Mouse (Mus musculus) c-Kit-positive CD71-positive TER-119-positive erythroid progenitor cells, embryonic 14.5 days (primary cell): ENCODE measurements around the gene Ivd.
A peak's percentile ranks its signal among the peaks of the same experiment; 100 is the strongest.

Source experiments
- DNase-seq: peaks from one replicate; pipeline ENCODE4 v3.0.0-alpha.2; 2013; ENCODE audit warnings: low spot score

The Ivd gene

DNA sequence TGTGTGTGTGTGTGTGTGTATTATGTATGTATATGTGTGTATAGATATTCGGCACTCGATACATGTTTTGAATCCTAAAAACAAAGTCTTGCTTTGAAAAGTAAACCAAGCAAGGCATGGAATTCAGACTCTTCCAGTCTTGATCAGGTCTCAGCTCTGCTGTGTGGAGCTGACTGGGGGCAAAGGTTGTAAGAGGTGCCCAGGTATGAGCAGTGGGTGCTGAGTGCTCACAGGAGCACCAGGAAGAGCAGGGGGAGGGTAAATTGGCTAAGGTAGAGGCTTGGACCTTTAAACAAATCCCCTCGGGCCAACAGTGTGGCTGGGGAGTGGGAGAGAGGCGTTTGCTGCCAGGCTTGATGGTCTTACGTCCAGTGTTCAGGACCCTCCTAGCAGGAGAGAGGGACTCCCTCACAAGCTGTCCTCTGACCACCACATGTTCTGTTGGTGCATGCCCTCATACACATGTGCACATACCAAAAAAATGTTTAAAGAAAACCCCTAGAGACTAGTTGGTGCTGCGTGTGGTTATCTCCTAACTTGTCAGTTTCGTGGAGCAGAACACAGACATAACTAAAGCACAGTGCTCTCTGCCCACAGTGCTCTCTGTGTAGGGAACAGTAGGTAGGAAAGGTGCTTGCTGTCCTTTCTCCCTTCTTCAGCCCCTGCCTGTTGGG is 49.0 kb downstream of the Ivd start:
- no peak for DNase-seq

DNA sequence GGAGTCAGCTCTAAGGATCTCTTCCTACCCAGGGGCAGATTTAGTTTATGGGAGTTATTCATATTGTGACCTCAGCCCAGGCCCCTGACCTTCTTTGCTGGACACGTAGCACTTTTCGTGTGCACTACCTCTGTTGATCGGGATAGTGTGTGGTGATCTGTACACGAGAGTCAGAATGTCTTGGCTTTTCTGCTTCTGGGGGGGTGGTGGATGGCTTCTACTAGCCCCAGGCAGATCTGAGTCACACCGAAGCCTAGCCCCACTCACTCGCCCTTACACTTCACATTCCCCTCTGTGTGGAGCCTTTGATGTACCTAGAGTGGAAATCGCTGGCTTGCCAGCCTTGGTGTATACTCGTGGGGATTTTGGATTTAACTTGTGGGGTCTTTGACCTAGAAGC is 51.0 kb downstream of the Ivd start:
- DNase-seq: no peak

DNA sequence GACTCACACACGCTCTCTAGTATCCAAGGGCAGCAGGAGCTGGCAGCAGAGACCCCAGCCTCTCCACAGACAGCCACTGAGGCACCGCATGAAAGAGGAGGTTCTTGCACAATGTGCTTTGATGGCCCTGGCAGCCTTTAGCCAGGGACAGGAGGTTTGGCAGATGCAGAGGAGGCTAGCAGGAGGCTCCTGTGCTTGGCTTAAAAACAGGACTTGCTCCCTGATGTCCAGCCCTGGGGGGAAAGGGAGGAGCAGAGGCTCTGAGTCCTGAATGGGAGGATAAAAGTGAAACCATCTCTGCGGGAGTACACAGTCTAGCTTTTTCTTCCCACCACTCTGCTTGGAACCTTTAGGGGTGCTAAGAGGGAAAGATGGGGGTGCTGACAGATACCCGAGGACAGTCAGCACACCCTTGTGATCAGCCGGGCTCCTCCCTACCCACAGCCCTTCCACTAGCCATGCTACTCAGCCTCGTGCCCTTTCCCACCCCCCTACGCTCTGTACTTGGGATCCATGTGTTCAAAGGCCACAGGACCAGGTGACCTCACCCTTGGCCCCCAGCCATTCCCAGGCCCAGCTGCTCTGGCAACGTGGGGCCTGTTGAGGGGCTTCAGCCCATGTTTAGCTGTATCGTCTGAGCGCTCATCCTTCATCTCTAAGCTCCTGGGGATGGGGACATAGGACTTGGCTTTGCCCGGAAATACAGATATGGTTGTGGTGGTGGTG is 52.0 kb downstream of the Ivd start:
- DNase-seq: no peak

DNA sequence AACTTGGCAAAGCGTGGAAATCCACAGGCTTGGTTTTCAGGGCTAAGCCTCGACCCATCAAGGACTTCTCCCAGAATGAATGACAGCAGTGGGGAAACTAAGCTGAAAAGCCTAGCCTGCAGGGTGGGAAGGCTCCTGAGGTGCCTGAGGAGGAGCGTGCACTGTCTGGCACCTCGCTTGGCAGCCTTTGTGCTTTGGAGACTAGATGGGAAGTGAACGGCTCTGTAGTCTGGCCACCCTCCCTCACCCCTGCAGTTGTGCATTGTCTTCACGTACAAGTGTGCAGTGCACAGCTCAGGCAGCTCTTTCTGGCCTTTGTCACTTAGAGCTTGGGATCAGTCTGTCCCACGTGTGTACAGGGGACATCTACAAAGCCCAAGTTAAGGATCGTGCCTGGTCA is 52.9 kb downstream of the Ivd start:
- no peak for DNase-seq

DNA sequence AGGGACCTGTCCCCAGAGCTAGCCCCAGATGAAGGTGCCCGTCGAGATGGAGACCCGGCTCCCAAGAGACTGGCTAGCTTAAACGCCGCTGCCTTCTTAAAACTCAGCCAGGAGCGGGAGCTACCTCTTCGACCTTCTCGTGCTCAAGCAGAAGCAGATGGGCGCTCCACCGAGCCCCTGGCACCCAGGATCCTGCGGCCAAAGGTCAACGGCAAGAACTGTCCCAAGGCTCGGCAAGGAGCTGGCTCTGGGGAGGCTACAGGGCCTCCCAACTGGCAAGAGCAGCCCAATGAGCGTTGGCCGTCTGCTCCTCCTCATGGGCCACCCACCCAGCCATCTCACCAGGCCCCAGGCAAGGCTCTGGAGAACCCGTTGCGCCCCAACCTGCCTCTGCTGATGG is 54.7 kb downstream of the Ivd start:
- no peak for DNase-seq

DNA sequence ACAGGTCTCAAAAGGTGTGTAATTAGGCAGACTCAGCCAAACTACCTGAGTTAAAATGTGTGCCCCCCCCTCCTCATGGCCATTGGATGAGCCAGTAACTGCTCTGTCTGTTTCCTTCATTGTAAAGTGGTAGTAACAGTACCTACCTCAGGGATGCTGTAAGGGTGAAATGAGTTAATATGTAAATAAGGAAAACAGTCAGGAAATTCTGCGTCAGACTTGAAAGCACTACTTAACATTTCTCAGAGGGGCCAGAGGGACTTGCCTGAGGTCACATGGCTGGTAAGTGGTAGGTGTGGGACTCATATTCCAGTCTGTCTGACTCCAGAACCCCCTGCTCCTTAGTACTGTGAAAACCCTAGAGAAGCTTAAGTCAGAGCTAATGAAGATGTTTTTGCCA is 56.8 kb downstream of the Ivd start:
- no peak for DNase-seq

DNA sequence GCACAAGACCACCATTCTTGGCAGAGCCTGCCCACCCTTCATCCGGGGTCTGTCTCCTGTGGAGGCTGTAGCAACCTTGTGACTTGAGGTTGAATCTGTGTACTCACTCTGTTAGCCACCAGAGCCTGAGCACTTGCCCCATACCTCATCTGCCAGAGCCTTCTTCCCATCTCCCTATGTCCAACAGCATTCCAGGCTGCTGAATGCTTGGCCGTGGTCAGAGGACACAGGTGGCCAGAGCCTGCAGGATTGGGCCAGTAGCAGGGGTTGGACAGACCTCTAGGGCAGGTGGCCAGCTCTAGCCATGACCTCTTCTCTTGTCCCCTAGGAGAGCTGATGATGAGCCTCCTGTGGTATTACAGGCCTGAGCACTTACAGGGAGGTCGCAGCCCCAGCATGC is 58.7 kb downstream of the Ivd start:
- DNase-seq: no peak

DNA sequence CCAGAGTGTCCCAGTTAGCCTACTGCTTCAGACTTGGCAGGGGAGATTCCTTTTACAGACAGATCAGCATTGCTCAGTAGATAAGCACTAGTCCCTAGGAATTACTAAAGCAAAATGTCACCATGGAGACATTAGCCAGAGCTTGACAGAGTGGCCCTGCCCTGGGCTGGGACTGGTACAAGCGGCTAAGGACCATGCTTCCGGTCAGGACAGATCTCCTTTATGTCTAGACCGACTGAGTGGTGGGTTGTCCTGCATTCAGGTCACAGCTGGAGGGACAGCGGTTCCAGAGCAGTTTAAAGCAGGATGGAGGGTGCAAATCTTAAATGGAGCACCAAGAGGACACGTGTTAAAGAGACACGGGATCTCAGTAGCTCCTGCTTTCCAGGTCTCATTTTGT is 64.2 kb downstream of the Ivd start:
- DNase-seq: no peak

DNA sequence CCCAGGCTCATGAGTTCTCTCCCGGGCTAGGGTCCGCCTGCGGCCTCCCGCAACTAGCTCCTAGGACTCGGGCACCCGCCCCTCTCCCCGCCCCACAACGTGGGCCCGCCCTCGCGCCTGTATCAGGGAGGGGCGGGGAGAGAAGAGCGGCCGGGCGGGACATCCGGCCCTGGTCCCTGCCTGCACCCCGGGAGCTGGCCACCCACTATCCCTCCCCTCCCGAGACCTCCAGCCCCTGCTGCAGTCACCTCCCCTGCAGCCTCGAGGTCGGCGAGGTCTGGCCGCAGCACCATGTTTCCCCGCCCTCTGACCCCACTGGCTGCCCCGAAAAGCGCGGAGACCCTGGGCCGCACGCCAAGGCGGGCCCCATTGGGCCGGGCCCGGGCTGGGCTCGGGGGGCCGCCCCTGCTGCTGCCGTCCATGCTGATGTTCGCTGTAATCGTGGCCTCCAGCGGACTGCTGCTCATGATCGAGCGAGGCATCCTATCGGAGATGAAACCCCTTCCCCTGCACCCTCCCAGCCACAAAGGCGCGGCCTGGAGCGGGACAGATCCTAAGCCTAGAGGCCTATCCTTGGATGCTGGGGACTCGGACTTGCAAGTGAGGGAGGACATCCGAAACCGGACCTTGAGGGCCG is 64.7 kb downstream of the Ivd start, which contains the start of gene Chst14:
Gene Chst14, plus strand, starts transcription at position 136 of the 637 bp plus-strand sequence.
- peak; percentile 63 for DNase-seq

DNA sequence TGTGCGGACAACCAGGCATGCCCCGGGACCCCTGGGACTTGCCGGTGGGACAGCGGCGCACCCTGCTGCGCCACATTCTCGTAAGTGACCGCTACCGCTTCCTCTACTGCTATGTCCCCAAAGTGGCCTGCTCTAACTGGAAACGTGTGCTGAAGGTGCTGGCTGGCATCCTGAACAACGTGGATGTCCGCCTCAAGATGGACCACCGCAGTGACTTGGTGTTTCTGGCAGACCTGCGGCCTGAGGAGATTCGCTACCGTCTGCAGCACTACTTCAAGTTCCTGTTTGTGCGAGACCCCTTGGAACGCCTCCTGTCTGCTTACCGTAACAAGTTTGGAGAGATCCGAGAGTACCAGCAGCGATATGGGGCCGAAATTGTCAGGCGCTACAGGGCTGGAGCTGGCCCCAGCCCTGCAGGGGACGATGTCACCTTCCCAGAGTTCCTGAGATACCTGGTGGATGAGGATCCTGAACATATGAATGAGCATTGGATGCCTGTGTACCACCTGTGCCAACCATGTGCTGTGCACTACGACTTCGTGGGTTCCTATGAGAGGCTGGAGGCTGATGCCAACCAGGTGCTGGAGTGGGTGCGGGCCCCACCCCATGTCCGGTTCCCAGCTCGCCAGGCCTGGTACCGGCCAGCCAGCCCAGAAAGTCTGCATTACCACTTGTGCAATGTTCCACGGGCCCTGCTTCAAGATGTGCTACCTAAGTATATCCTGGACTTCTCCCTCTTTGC is 65.4 kb downstream of the Ivd start:
- DNase-seq: no peak
